Mouse (Mus musculus): ENCODE measurements around the gene Tmem117. TPM values are rescaled to one million over a fixed set of nuclear protein-coding genes. Genes with fewer than 3 reads are reported as not detected.

Tmem117 gene
- total and polyA plus RNA-seq, 2 experiments from 2014 or later, result 11.6 to 13.8 TPM

DNA sequence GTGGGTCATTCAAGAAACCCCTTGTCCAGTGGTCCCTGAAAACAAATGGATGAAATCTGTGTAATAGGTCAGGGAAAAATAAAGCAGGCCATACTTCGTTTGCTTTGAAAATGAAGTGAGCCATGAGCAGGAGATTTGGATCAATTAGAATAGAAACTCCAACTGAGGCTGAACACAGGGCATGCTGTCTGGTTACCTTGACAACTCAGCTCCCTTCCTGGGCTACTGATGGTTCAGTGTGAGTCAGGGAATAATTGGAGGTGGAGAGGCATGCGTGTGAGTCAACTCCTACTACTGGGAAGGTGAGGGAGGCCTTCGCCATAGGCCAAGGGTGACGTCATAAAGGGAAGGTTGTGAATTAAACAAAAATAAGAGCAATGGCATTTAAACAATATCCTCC lies 103.1 kb downstream of the Tmem117 start:
- no peak overlapping the region for H3K9ac ChIP-seq
- no peaks in the 10 kb centered on the region for H3K36me3 ChIP-seq (ENCODE audit: insufficient read depth)
- TF ChIP-seq CTCF (IDR thresholded peaks at IDR 0.05; ENCODE audit: low read depth), result no peak
- no peak overlapping the region for H3K27ac ChIP-seq (ENCODE audit: low read depth, low read length)
- H3K27me3 ChIP-seq (ENCODE audit: insufficient read depth, low read length), result no peaks in the 10 kb centered on the region
- peak; percentile 26 for DNase-seq
- no peak overlapping the region for H3K4me2 ChIP-seq (ENCODE audit: low read depth)
- H3K4me3 ChIP-seq (ENCODE audit: low read depth, low read length), result no peak overlapping the region
- H3K9me3 ChIP-seq (ENCODE audit: low read length), result no peaks in the 10 kb centered on the region
- ATAC-seq, result peak; percentile 59
- WGBS, result 20% methylated on average over 4 of the region's 4 CpGs
- no peaks in the 10 kb centered on the region for H3K4me1 ChIP-seq (ENCODE audit: insufficient read depth)

DNA sequence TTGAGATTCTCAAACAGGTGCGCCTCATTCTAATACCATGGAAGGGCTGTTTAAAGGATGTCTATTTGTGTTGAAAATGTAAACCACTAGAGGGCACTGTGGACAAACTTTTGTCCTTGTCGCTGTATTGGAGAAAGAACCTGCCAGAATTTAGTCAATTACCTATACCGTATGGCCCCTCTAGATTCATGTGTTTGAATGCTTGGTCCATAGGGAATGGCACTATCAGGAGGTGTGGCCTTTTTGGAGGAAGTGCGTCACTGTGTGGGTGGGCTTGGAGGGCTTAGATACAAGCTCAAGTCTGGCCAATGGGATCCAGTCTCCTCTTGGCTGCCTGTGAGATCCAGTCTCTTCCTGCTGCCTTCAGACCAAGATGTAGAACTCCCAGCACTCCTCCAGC lies 140.2 kb downstream of the Tmem117 start:
- Histone ChIP-seq H3K4me2 (ENCODE audit: low read depth) (no peak overlapping the region), H3K9ac (no peak overlapping the region), H3K27me3 (ENCODE audit: insufficient read depth, low read length) (no peaks in the 10 kb centered on the region), H3K4me1 (ENCODE audit: insufficient read depth) (peaks cover 9% of the 10 kb centered on the region; the same call in 1 of the 2 replicates), H3K4me3 (ENCODE audit: low read depth, low read length) (no peak overlapping the region), H3K9me3 (ENCODE audit: low read length) (no peaks in the 10 kb centered on the region), H3K36me3 (ENCODE audit: insufficient read depth) (no peaks in the 10 kb centered on the region), H3K27ac (ENCODE audit: low read depth, low read length) (no peak overlapping the region)
- peak; percentile 90 for DNase-seq
- TF ChIP-seq CTCF (IDR thresholded peaks at IDR 0.05; ENCODE audit: low read depth), result peak; percentile 80
- peak; percentile 92 for ATAC-seq
- 12% methylated on average over 4 of the region's 4 CpGs for WGBS

DNA sequence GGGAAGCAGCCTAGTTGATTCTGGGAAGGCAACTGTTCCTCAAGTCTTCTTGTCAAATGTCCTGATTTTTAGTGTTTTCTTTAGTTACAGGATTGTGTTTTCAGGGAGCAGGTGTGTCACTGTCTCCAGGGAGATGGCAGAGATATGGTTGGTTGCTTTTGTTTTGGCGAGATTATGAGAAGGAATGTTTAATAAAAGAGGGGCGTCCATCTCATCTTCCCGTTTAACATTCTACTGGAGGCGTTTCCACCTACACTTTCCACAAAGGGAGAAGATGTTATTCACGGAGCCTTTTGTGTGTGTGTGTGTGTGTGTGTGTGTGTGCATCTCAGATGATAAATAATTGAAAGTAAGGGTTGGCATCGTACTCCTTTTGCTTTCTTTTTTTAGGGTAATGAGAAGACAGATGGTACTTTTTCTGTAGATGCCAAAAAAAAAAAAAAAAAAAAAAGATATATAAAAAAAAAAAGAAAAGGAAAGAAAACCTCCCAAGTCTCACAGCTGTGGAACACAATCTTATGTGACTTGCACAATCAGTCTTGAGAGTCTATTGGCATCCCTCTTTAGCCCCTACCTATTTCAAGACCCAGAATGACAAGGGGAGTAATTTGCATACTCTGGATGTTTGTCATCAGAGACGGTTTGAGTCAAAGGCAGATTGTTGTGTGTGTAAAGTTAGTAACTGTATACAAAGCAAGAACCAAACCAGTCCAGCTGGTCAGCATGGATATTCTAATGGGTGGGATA lies 142.0 kb downstream of the Tmem117 start:
- no peak for TF ChIP-seq CTCF (IDR thresholded peaks at IDR 0.05; ENCODE audit: low read depth)
- peak overlapping the region; percentile 5; the same call in 1 of the 2 replicates for H3K4me2 ChIP-seq (ENCODE audit: low read depth)
- H3K36me3 ChIP-seq (ENCODE audit: insufficient read depth), result no peaks in the 10 kb centered on the region
- DNase-seq, result peak; percentile 59
- H3K9me3 ChIP-seq (ENCODE audit: low read length), result no peaks in the 10 kb centered on the region
- no peak overlapping the region for H3K9ac ChIP-seq
- WGBS, result 35% methylated on average over 7 of the region's 7 CpGs
- no peak overlapping the region for H3K4me3 ChIP-seq (ENCODE audit: low read depth, low read length)
- no peak for ATAC-seq
- H3K27ac ChIP-seq (ENCODE audit: low read depth, low read length), result 0 out of 2 replicates have a peak overlapping the region, but pooled peaks have one; percentile 45
- H3K4me1 ChIP-seq (ENCODE audit: insufficient read depth), result peaks cover 9% of the 10 kb centered on the region; the same call in 1 of the 2 replicates
- H3K27me3 ChIP-seq (ENCODE audit: insufficient read depth, low read length), result no peaks in the 10 kb centered on the region

DNA sequence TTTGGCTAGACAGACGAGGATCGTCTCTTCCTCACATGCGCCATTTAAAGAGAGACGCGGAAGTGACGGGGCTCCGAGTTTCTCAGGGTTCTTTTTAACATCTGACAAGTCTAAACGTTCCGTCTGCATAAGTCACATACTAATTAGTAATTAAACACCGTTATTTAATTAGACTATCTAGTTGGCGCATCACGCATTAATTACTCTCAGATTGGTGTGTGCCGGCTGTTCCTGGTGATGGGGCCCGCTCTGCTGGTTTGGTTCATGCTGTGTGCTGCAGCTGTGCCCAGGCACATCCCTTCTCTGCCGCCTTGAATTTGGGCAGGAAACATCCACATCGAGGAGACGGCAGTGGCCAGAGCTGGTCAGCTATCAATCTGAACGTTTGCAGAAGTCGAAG lies 142.7 kb downstream of the Tmem117 start:
- H3K4me2 ChIP-seq (ENCODE audit: low read depth), result peak overlapping the region; percentile 5; the same call in 1 of the 2 replicates
- H3K9ac ChIP-seq, result no peak overlapping the region
- H3K27me3 ChIP-seq (ENCODE audit: insufficient read depth, low read length), result no peaks in the 10 kb centered on the region
- TF ChIP-seq CTCF (IDR thresholded peaks at IDR 0.05; ENCODE audit: low read depth), result no peak
- H3K4me3 ChIP-seq (ENCODE audit: low read depth, low read length), result no peak overlapping the region
- no peaks in the 10 kb centered on the region for H3K36me3 ChIP-seq (ENCODE audit: insufficient read depth)
- H3K4me1 ChIP-seq (ENCODE audit: insufficient read depth), result peaks cover 9% of the 10 kb centered on the region; the same call in 1 of the 2 replicates
- WGBS, result 59% methylated on average over 19 of the region's 19 CpGs
- H3K9me3 ChIP-seq (ENCODE audit: low read length), result no peaks in the 10 kb centered on the region
- DNase-seq, result no peak
- ATAC-seq, result no peak
- no peak overlapping the region for H3K27ac ChIP-seq (ENCODE audit: low read depth, low read length)

DNA sequence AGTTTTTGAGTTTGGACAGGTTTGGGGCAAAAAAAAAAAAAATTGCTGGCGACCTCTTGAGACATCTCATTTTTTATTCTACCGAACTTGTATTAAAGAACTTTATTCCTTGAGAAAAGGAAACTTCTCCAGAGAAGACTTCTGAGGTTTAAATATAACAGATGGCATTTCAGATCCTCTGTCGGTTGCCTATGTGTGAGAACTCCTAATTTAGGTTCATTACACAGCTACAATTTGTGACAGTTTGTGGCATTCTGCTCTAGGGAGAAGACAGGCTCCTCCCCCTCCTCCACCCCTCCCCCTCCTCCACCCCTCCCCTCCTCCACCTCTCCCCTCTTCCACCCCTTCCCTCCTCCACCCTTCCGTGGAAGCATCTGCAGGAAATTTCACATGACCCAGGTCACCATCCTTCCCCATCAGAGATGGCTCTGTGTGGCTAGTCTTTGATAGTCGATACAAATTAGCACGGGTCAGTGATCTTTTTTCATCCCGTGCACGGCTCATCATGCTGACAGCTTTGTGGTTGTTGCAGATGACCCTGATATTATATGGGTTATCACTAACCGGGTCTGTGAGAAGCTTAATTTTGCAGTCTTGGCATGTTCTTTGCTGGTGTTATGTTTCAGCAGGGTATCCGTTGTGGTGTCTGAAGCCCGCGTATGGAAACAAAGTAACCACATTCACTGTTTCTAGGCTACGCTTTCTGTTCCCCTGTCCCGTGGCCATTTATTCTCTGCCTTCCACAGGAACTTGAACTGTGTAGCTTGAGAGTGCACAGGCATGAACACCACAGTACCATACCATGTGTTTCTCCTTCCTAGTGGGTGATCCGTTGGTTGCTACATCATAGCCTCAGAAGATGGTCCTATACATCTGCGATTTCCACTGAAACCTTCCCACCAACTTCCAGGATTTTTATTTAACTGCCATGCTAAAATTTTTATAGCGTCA lies 147.4 kb downstream of the Tmem117 start:
- 48% methylated on average over 17 of the region's 17 CpGs for WGBS
- Histone ChIP-seq H3K36me3 (ENCODE audit: insufficient read depth) (no peaks in the 10 kb centered on the region), H3K9ac (no peak overlapping the region), H3K27ac (ENCODE audit: low read depth, low read length) (peak overlapping the region; percentile 30; the same call in 1 of the 2 replicates), H3K4me3 (ENCODE audit: low read depth, low read length) (no peak overlapping the region), H3K9me3 (ENCODE audit: low read length) (no peaks in the 10 kb centered on the region), H3K4me1 (ENCODE audit: insufficient read depth) (no peaks in the 10 kb centered on the region), H3K27me3 (ENCODE audit: insufficient read depth, low read length) (no peaks in the 10 kb centered on the region), H3K4me2 (ENCODE audit: low read depth) (no peak overlapping the region)
- TF ChIP-seq CTCF (IDR thresholded peaks at IDR 0.05; ENCODE audit: low read depth), result no peak
- ATAC-seq (peak; percentile 47), DNase-seq (no peak)

DNA sequence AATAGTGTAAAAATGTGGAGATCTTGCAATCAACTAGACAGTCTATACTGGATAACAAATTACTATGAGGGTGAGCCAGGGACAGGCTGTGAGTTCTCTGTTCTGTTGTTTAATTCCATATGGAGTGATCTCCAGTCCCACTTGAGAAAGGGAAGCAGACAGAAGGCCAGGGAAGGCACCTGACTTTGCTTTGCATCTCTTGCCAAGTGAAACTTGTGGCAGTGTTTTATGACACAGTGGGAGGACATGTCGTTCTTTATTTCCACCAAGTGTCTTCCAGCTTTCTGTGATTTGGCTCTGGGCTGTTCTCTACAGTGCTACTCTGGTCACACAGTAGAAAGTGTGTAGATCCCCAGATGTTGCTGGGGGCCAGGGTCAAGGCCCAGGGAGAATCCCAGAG lies 152.5 kb downstream of the Tmem117 start:
- no peak overlapping the region for H3K27ac ChIP-seq (ENCODE audit: low read depth, low read length)
- no peaks in the 10 kb centered on the region for H3K9me3 ChIP-seq (ENCODE audit: low read length)
- ATAC-seq, result no peak
- H3K4me1 ChIP-seq (ENCODE audit: insufficient read depth), result no peaks in the 10 kb centered on the region
- no peak overlapping the region for H3K9ac ChIP-seq
- no peak for TF ChIP-seq CTCF (IDR thresholded peaks at IDR 0.05; ENCODE audit: low read depth)
- WGBS, result 53% methylated on average over 1 of the region's 1 CpGs
- no peak overlapping the region for H3K4me2 ChIP-seq (ENCODE audit: low read depth)
- DNase-seq, result no peak
- no peaks in the 10 kb centered on the region for H3K36me3 ChIP-seq (ENCODE audit: insufficient read depth)
- H3K27me3 ChIP-seq (ENCODE audit: insufficient read depth, low read length), result no peaks in the 10 kb centered on the region
- no peak overlapping the region for H3K4me3 ChIP-seq (ENCODE audit: low read depth, low read length)

All from forebrain, postnatal 0 days (tissue).